Mouse (Mus musculus): ENCODE measurements around the gene Gpx4. TPM values are rescaled to one million over a fixed set of nuclear protein-coding genes. Genes with fewer than 3 reads are reported as not detected.

Gpx4 gene
- total and polyA plus RNA-seq, 3 experiments = 832 to 1,055 (median 860) TPM

- 92% methylated on average over 5 of the region's 5 CpGs for WGBS
- intact Hi-C loops (cut with DNase I) = no loop called here
- H3K27me3 ChIP-seq (ENCODE audit: control insufficient read depth, insufficient read depth, low read length) = no peaks in the 10 kb centered on the region
- no peak overlapping the region for H3K9ac ChIP-seq (ENCODE audit: low read depth, low read length)
- H3K79me2 ChIP-seq (replicated peaks; ENCODE audit: control insufficient read depth, insufficient read depth, low read length) = no peaks in the 10 kb centered on the region
- no peaks in the 10 kb centered on the region for H3K36me3 ChIP-seq (ENCODE audit: control insufficient read depth, insufficient read depth, low read length)
- TF ChIP-seq CTCF (IDR thresholded peaks at IDR 0.05) (no peak), EP300 (IDR thresholded peaks at IDR 0.05; ENCODE audit: insufficient read depth, low read depth, low read length) (no peak), POLR2A (IDR thresholded peaks at IDR 0.05; ENCODE audit: insufficient read depth, low read depth, low read length) (no peak)
- H3K27ac ChIP-seq = no peak overlapping the region
- no peak for DNase-seq
- no peaks in the 10 kb centered on the region for H3K4me1 ChIP-seq (ENCODE audit: control insufficient read depth, insufficient read depth, low read length)
- no peak overlapping the region for H3K4me3 ChIP-seq
Measured at GRCm38 (mm10) chr10:80045766-80046165, 1.2 kb upstream of the Gpx4 start.

DNA sequence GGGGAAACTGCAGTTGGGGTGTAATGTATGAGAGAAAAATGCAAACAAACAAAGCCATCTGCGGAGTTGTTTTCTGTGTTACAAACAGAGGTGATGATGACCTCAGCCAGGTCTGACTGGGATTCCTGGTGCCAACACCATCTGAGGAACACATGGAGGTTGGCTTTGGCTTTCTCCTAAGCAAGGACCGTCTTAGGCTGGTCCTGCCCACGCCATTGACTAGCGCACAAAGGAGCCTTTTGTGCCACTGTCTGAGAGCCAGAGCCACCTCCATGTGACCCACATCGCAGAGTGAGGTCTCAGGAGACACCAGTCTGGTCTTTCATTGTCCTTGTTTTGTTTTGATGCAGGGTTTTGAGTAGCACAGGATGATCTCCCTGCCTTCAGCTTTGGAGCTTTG is 1.4 kb downstream of the Gpx4 start:
- H3K4me3 ChIP-seq = no peak overlapping the region
- intact Hi-C loops (cut with DNase I) = no loop called here
- H3K36me3 ChIP-seq (ENCODE audit: control insufficient read depth, insufficient read depth, low read length) = no peaks in the 10 kb centered on the region
- H3K27ac ChIP-seq = no peak overlapping the region; the same call in 1 of the 2 replicates
- H3K79me2 ChIP-seq (replicated peaks; ENCODE audit: control insufficient read depth, insufficient read depth, low read length) = no peaks in the 10 kb centered on the region
- WGBS = 51% methylated on average over 5 of the region's 5 CpGs
- no peak overlapping the region for H3K9ac ChIP-seq (ENCODE audit: low read depth, low read length)
- H3K4me1 ChIP-seq (ENCODE audit: control insufficient read depth, insufficient read depth, low read length) = peaks cover 8% of the 10 kb centered on the region
- no peak for DNase-seq
- TF ChIP-seq EP300 (IDR thresholded peaks at IDR 0.05; ENCODE audit: insufficient read depth, low read depth, low read length) (no peak), CTCF (IDR thresholded peaks at IDR 0.05) (no peak), POLR2A (IDR thresholded peaks at IDR 0.05; ENCODE audit: insufficient read depth, low read depth, low read length) (no peak)
- H3K27me3 ChIP-seq (ENCODE audit: control insufficient read depth, insufficient read depth, low read length) = no peaks in the 10 kb centered on the region

- H3K79me2 ChIP-seq (replicated peaks; ENCODE audit: control insufficient read depth, insufficient read depth, low read length) = no peaks in the 10 kb centered on the region
- intact Hi-C loops (cut with DNase I) = no loop called here
- DNase-seq = no peak
- no peak overlapping the region for H3K9ac ChIP-seq (ENCODE audit: low read depth, low read length)
- no peak overlapping the region for H3K27ac ChIP-seq
- WGBS = 88% methylated on average over 3 of the region's 3 CpGs
- H3K27me3 ChIP-seq (ENCODE audit: control insufficient read depth, insufficient read depth, low read length) = no peaks in the 10 kb centered on the region
- H3K4me1 ChIP-seq (ENCODE audit: control insufficient read depth, insufficient read depth, low read length) = peaks cover 8% of the 10 kb centered on the region
- TF ChIP-seq EP300 (IDR thresholded peaks at IDR 0.05; ENCODE audit: insufficient read depth, low read depth, low read length) (no peak), POLR2A (IDR thresholded peaks at IDR 0.05; ENCODE audit: insufficient read depth, low read depth, low read length) (no peak), CTCF (IDR thresholded peaks at IDR 0.05) (no peak)
- H3K36me3 ChIP-seq (ENCODE audit: control insufficient read depth, insufficient read depth, low read length) = no peaks in the 10 kb centered on the region
- no peak overlapping the region for H3K4me3 ChIP-seq
Measured at GRCm38 (mm10) chr10:80048834-80049233, 1.9 kb downstream of the Gpx4 start.

GRCm38 (mm10) chr10:80050244-80050643 is 3.3 kb downstream of the Gpx4 start:
- Histone ChIP-seq H3K27ac (peak overlapping the region; percentile 23; the same call in 1 of the 2 replicates), H3K9ac (ENCODE audit: low read depth, low read length) (no peak overlapping the region)
- 41% methylated on average over 6 of the region's 6 CpGs for WGBS

GRCm38 (mm10) chr10:80050885-80051617 is 4.1 kb downstream of the Gpx4 start:
- Histone ChIP-seq H3K27ac (peak overlapping the region; percentile 100), H3K9ac (ENCODE audit: low read depth, low read length) (0 out of 2 replicates have a peak overlapping the region, but pooled peaks have one; percentile 12), H3K27me3 (ENCODE audit: control insufficient read depth, insufficient read depth, low read length) (no peaks in the 10 kb centered on the region), H3K36me3 (ENCODE audit: control insufficient read depth, insufficient read depth, low read length) (peaks cover 4% of the 10 kb centered on the region; the same call in 1 of the 2 replicates), H3K4me1 (ENCODE audit: control insufficient read depth, insufficient read depth, low read length) (peaks cover 13% of the 10 kb centered on the region), H3K79me2 (replicated peaks; ENCODE audit: control insufficient read depth, insufficient read depth, low read length) (no peaks in the 10 kb centered on the region), H3K4me3 (no peak overlapping the region)
- no peak for DNase-seq
- WGBS = 54% methylated on average over 15 of the region's 15 CpGs
- TF ChIP-seq POLR2A (IDR thresholded peaks at IDR 0.05; ENCODE audit: insufficient read depth, low read depth, low read length) (no peak), EP300 (IDR thresholded peaks at IDR 0.05; ENCODE audit: insufficient read depth, low read depth, low read length) (no peak), CTCF (IDR thresholded peaks at IDR 0.05) (no peak)
- intact Hi-C loops (cut with DNase I) = loop anchor here (5.0 kb wide), 1 partner anchor 64 kb away; the partner anchor contains the start of gene Cnn2

More at GRCm38 (mm10) chr10:80050244-80050643, 3.3 kb downstream of the Gpx4 start:
- TF ChIP-seq CTCF (IDR thresholded peaks at IDR 0.05) = no peak
- no peak for TF ChIP-seq EP300 (IDR thresholded peaks at IDR 0.05; ENCODE audit: insufficient read depth, low read depth, low read length)
- TF ChIP-seq POLR2A (IDR thresholded peaks at IDR 0.05; ENCODE audit: insufficient read depth, low read depth, low read length) = no peak
- Histone ChIP-seq H3K4me3 (no peak overlapping the region), H3K36me3 (ENCODE audit: control insufficient read depth, insufficient read depth, low read length) (peaks cover 2% of the 10 kb centered on the region; the same call in 1 of the 2 replicates), H3K27me3 (ENCODE audit: control insufficient read depth, insufficient read depth, low read length) (no peaks in the 10 kb centered on the region), H3K79me2 (replicated peaks; ENCODE audit: control insufficient read depth, insufficient read depth, low read length) (no peaks in the 10 kb centered on the region), H3K4me1 (ENCODE audit: control insufficient read depth, insufficient read depth, low read length) (peaks cover 10% of the 10 kb centered on the region)
- intact Hi-C loops (cut with DNase I) = loop anchor here (5.0 kb wide), 1 partner anchor 63 kb away; the partner anchor contains the start of gene Cnn2
- DNase-seq = no peak

Data from heart, adult 2 months (tissue).